19 mouse cellular contexts compared by ENCODE assay signal in the genomic region with DNA sequence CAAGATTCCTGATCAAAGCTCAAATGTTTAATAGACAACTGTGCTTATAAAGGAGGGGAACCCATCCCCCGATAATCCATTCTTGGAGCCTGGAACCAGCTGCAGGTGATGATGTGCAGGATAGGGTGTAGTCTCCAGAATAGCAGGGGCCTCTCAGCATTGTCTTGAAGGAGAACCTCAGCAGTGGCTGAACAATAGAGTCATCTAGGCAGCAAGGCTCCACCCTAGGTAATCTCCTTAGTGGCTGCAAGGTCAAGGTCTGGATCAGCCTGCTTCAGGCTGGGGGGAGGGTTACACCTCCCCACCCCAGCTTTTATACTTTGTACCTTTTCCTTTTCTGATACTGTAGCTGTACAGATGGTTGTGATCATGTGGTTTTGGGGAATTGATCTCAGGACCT.
"Had no signal": no experiment of that assay in that cellular context is flagged by ENCODE, and none has a peak within 500 bp of the region (broad histone marks: within the 10 kb centered on the region; RNA-seq: fewer than 3 reads in every experiment).

No protein-coding gene starts in this region.

- H3K4me3 ChIP-seq: midbrain, embryonic 10.5 days; midbrain, embryonic 12.5 days; myocyte; neural tube, embryonic 13.5 days; neural tube, embryonic 15.5 days; stomach, embryonic 15.5 days had no signal

- H3K9me3 ChIP-seq: midbrain, embryonic 10.5 days; midbrain, embryonic 12.5 days; neural tube, embryonic 15.5 days; stomach, embryonic 15.5 days had no signal

- H3K27me3 ChIP-seq: midbrain, embryonic 12.5 days; neural tube, embryonic 13.5 days; neural tube, embryonic 15.5 days; stomach, embryonic 15.5 days had no signal

- DNase-seq: lung, adult 18-20 months; lung, embryonic 14.5 days; lung, postnatal 10 days; lung, postnatal 4 days; midbrain, embryonic 14.5 days; retina, postnatal 1 day; right cerebral cortex, adult 18-20 months; right cerebral cortex, postnatal 25 days; right cerebral cortex, postnatal 4 days; spleen, adult 18-20 months; thymus, adult 2 months; thymus, postnatal 14 days; thymus, postnatal 36 days had no signal

- H3K4me1 ChIP-seq: midbrain, embryonic 12.5 days; neural tube, embryonic 13.5 days; neural tube, embryonic 15.5 days; stomach, embryonic 15.5 days had no signal

- H3K36me3 ChIP-seq: midbrain, embryonic 10.5 days; midbrain, embryonic 12.5 days; neural tube, embryonic 13.5 days; neural tube, embryonic 15.5 days; stomach, embryonic 15.5 days had no signal
